Mouse (Mus musculus) spleen, adult 18-20 months (tissue): ENCODE data around the gene Ubr2.

Experiments
- DNase-seq, 2 experiments: peaks; one replicate each; pipeline ENCODE4 v3.0.0; 2022; ENCODE audit warnings: mixed read lengths in 2 of 2

The Ubr2 gene

DNA sequence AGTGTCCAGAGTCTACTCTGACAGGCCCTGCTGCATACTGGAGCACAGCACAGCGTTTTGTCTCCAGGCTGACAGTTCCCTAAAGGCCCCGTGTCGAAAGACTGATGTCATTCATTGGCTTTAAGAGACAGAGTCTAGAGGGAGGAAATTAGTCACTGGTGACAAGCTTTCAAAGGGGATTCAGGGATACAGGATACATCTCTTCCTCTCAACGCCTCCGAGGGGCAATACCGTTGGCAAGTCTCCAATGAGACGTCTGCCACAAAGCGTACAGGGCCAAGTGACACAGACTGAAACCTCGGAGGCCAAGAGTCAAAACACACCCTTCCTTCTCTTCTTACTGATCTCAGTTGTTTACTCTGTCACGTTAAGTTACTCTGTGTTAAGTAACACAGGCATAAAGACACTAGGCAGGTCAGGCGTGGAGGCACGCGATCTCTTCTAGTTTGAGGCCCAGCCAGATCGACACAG is 130.5 kb downstream of the Ubr2 start:
- DNase-seq: no peak
